Mouse (Mus musculus): ENCODE results near the gene Nmnat2. TPM values are rescaled to one million over a fixed set of nuclear protein-coding genes. Genes with fewer than 3 reads are reported as not detected.

Nmnat2 gene
- total and polyA plus RNA-seq, 3 experiments: 1.3 to 2.8 TPM; not detected in 1

- H3K4me1 ChIP-seq (ENCODE audit: control insufficient read depth in 1 of 2, insufficient read depth in 2 of 2, low read length in 2 of 2): peaks cover 0 to 10% of the 10 kb centered on the region in 2 experiments; a peak in 2 of 4 replicates
- 0 out of 4 replicates have a peak, but pooled peaks cover 0 to 4% of the 10 kb centered on the region in 2 experiments for H3K36me3 ChIP-seq (ENCODE audit: control insufficient read depth in 1 of 2, insufficient read depth in 2 of 2, low read length in 2 of 2)
- no peaks in the 10 kb centered on the region for H3K79me2 ChIP-seq (ENCODE audit: control insufficient read depth, insufficient read depth, low read length, poor library complexity)
- H3K9ac ChIP-seq (ENCODE audit: control insufficient read depth, low read depth, low read length, poor library complexity, severe bottlenecking): no peak overlapping the region
- H3K9me3 ChIP-seq (replicated peaks; ENCODE audit: insufficient read depth, low read length): no peaks in the 10 kb centered on the region
- no peak overlapping the region for H3K27ac ChIP-seq (ENCODE audit: control insufficient read depth, low read depth, low read length)
- no peaks in the 10 kb centered on the region for H3K27me3 ChIP-seq (ENCODE audit: control insufficient read depth in 1 of 2, insufficient read depth in 2 of 2, low read length in 2 of 2)
- no peak for TF ChIP-seq MEF2A (IDR thresholded peaks at IDR 0.05; ENCODE audit: extremely low read depth, insufficient replicate concordance, low read depth, low read length, poor library complexity, severe bottlenecking)
- TF ChIP-seq CTCF (IDR thresholded peaks at IDR 0.05 in 2 of 3, conservative IDR thresholded peaks at IDR 0.05 in 1 of 3; ENCODE audit: control insufficient read depth in 1 of 3, insufficient read depth in 1 of 3, low read depth in 2 of 3, low read length in 3 of 3, poor library complexity in 1 of 3, severe bottlenecking in 1 of 3): peak in 2 of 3 experiments; percentile 18 to 20; a peak in 3 of 6 replicates
- no peak for TF ChIP-seq MXI1 (IDR thresholded peaks at IDR 0.05; ENCODE audit: low read depth, low read length)
- TF ChIP-seq MYC (IDR thresholded peaks at IDR 0.05; ENCODE audit: low read depth, low read length): no peak
- TF ChIP-seq SMC3 (IDR thresholded peaks at IDR 0.05; ENCODE audit: low read depth, low read length): peak; percentile 41
- H3K4me3 ChIP-seq (ENCODE audit: control insufficient read depth in 1 of 2, insufficient read depth in 1 of 2, low read depth in 2 of 2, low read length in 2 of 2): no peak overlapping the region
- no peak for DNase-seq (ENCODE audit: low read depth, low spot score)
These were observed 160.5 kb downstream of the Nmnat2 start for GRCm38 (mm10) chr1:153115315-153115714.

DNA sequence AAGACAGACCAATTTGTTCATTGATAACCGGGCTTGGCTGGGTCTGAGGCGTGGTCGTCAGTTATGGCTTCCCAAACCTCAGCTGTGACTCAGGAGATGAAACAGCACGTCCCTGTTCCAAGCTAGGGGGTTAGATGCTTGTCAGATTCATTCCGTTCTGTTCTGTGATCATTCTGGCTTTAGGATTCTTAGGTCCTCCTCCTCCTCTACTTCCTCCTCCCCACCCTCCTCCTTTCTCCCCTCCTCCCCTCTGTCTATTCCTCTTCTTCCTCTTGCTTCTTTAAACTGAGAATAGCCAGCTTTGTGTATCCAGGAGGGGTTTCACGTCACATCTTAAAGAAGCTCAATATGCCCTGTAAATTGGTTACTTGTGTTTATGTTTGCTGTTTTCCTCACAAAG lies 165.8 kb downstream of the Nmnat2 start:
- Histone ChIP-seq H3K4me1 (ENCODE audit: control insufficient read depth in 1 of 2, insufficient read depth in 2 of 2, low read length in 2 of 2) (peaks cover 5 to 24% of the 10 kb centered on the region in 2 experiments), H3K36me3 (ENCODE audit: control insufficient read depth in 1 of 2, insufficient read depth in 2 of 2, low read length in 2 of 2) (peaks cover 0 to 10% of the 10 kb centered on the region in 2 experiments; a peak in 2 of 4 replicates), H3K27me3 (ENCODE audit: control insufficient read depth in 1 of 2, insufficient read depth in 2 of 2, low read length in 2 of 2) (no peaks in the 10 kb centered on the region), H3K27ac (ENCODE audit: control insufficient read depth, low read depth, low read length) (no peak overlapping the region; the same call in 1 of the 2 replicates), H3K4me3 (ENCODE audit: control insufficient read depth in 1 of 2, insufficient read depth in 1 of 2, low read depth in 2 of 2, low read length in 2 of 2) (peak overlapping the region in 1 of 2 experiments; percentile 5; a peak in 2 of 4 replicates), H3K79me2 (ENCODE audit: control insufficient read depth, insufficient read depth, low read length, poor library complexity) (no peaks in the 10 kb centered on the region), H3K9me3 (replicated peaks; ENCODE audit: insufficient read depth, low read length) (no peaks in the 10 kb centered on the region), H3K9ac (ENCODE audit: control insufficient read depth, low read depth, low read length, poor library complexity, severe bottlenecking) (no peak overlapping the region)
- TF ChIP-seq ETS1 (IDR thresholded peaks at IDR 0.05; ENCODE audit: low read depth, low read length) (no peak), MAX (IDR thresholded peaks at IDR 0.05; ENCODE audit: low read length) (no peak), POLR2AphosphoS2 (IDR thresholded peaks at IDR 0.05; ENCODE audit: low read length) (no peak), MXI1 (IDR thresholded peaks at IDR 0.05; ENCODE audit: low read depth, low read length) (no peak), SMC3 (IDR thresholded peaks at IDR 0.05; ENCODE audit: low read depth, low read length) (no peak), ELF1 (IDR thresholded peaks at IDR 0.05; ENCODE audit: low read depth, low read length) (no peak), SIN3A (IDR thresholded peaks at IDR 0.05; ENCODE audit: low read length) (no peak), TBP (IDR thresholded peaks at IDR 0.05; ENCODE audit: low read depth, low read length) (no peak), CTCF (IDR thresholded peaks at IDR 0.05 in 2 of 3, conservative IDR thresholded peaks at IDR 0.05 in 1 of 3; ENCODE audit: control insufficient read depth in 1 of 3, insufficient read depth in 1 of 3, low read depth in 2 of 3, low read length in 3 of 3, poor library complexity in 1 of 3, severe bottlenecking in 1 of 3) (no peak), EP300 (IDR thresholded peaks at IDR 0.05; ENCODE audit: low read depth in 1 of 2, low read length in 2 of 2) (no peak), ZNF384 (IDR thresholded peaks at IDR 0.05; ENCODE audit: low read depth, low read length) (no peak), RAD21 (IDR thresholded peaks at IDR 0.05; ENCODE audit: low read depth, low read length) (no peak), KAT2A (conservative IDR thresholded peaks at IDR 0.05; ENCODE audit: low read depth, low read length) (no peak), MYC (IDR thresholded peaks at IDR 0.05; ENCODE audit: low read depth, low read length) (no peak), RCOR1 (IDR thresholded peaks at IDR 0.05; ENCODE audit: low read depth, low read length) (no peak), USF2 (IDR thresholded peaks at IDR 0.05; ENCODE audit: borderline replicate concordance in 1 of 2, insufficient read depth in 1 of 2, low read depth in 1 of 2, low read length in 2 of 2) (no peak), ZC3H11A (IDR thresholded peaks at IDR 0.05; ENCODE audit: low read depth, low read length) (no peak), MAZ (IDR thresholded peaks at IDR 0.05; ENCODE audit: low read depth, low read length) (no peak), BHLHE40 (IDR thresholded peaks at IDR 0.05; ENCODE audit: borderline replicate concordance, low read depth, low read length) (no peak), MEF2A (IDR thresholded peaks at IDR 0.05; ENCODE audit: extremely low read depth, insufficient replicate concordance, low read depth, low read length, poor library complexity, severe bottlenecking) (no peak)
- peak; percentile 60 for DNase-seq (ENCODE audit: low read depth, low spot score)

Data from MEL (cell line).